Comparison of ENCODE assay signal across 13 mouse cellular contexts in genomic region chr5:151412666-151413463, GRCm38 (mm10). TPM values are rescaled to one million over a fixed set of nuclear protein-coding genes. Genes with fewer than 3 reads are reported as not detected.
DNase-seq lines count a peak whose midpoint lies in the region; ATAC-seq and TF ChIP-seq lines count a peak whose summit lies in the region.
"Had no signal": no experiment of that assay in that cellular context is flagged by ENCODE, and none has a peak within 500 bp of the region (broad histone marks: within the 10 kb centered on the region; RNA-seq: fewer than 3 reads in every experiment).

No protein-coding gene starts in this region.

- no peak overlapping the region for H3K4me2 ChIP-seq in kidney, embryonic 14.5 days (replicated peaks; ENCODE audit: low read depth, low read length)
- no peak overlapping the region for H3K4me2 ChIP-seq in neural tube, embryonic 13.5 days
- H3K4me2 ChIP-seq in embryonic facial prominence, embryonic 14.5 days (ENCODE audit: low read depth, low read length): peak overlapping the region; percentile 24
- peak overlapping the region; percentile 69 for H3K4me2 ChIP-seq in myocyte (ENCODE audit: low read depth)
- no peak overlapping the region for H3K4me2 ChIP-seq in intestine, embryonic 15.5 days (replicated peaks)
- H3K4me2 ChIP-seq: hindbrain, embryonic 14.5 days; limb, embryonic 12.5 days had no signal

- H3K27ac ChIP-seq in kidney, embryonic 14.5 days (ENCODE audit: low read depth, low read length): peak overlapping the region; percentile 1; the same call in 1 of the 2 replicates
- 0 out of 2 replicates have a peak overlapping the region, but pooled peaks have one; percentile 1 for H3K27ac ChIP-seq in neural tube, embryonic 13.5 days (replicated peaks)
- peak overlapping the region; percentile 33 for H3K27ac ChIP-seq in embryonic facial prominence, embryonic 14.5 days (replicated peaks; ENCODE audit: low read depth, low read length)
- no peak overlapping the region for H3K27ac ChIP-seq in intestine, embryonic 15.5 days
- H3K27ac ChIP-seq: hindbrain, embryonic 14.5 days; limb, embryonic 12.5 days had no signal

- no peak overlapping the region for H3K9ac ChIP-seq in kidney, embryonic 14.5 days (ENCODE audit: low read depth, low read length)
- H3K9ac ChIP-seq in neural tube, embryonic 13.5 days: no peak overlapping the region
- H3K9ac ChIP-seq in embryonic facial prominence, embryonic 14.5 days (ENCODE audit: low read depth, low read length): no peak overlapping the region
- no peak overlapping the region for H3K9ac ChIP-seq in intestine, embryonic 15.5 days
- H3K9ac ChIP-seq: hindbrain, embryonic 14.5 days; limb, embryonic 12.5 days had no signal

- no peak overlapping the region for H3ac ChIP-seq in myocyte (ENCODE audit: control insufficient read depth, insufficient read length)

- H3K36me3 ChIP-seq in kidney, embryonic 14.5 days (ENCODE audit: control insufficient read depth, insufficient read depth, low read length): no peaks in the 10 kb centered on the region
- H3K36me3 ChIP-seq in neural tube, embryonic 13.5 days: no peaks in the 10 kb centered on the region
- no peaks in the 10 kb centered on the region for H3K36me3 ChIP-seq in embryonic facial prominence, embryonic 14.5 days (ENCODE audit: control insufficient read depth, insufficient read depth, low read length)
- no peaks in the 10 kb centered on the region for H3K36me3 ChIP-seq in myocyte (ENCODE audit: control insufficient read depth, insufficient read depth)
- H3K36me3 ChIP-seq in intestine, embryonic 15.5 days: no peaks in the 10 kb centered on the region
- H3K36me3 ChIP-seq: limb, embryonic 12.5 days had no signal

- peak; percentile 76; the same call in 1 of the 2 replicates for ATAC-seq in kidney, embryonic 14.5 days (ENCODE audit: low FRiP score, low TSS enrichment)
- ATAC-seq in neural tube, embryonic 13.5 days (ENCODE audit: low read depth): no peak
- no peak for ATAC-seq in embryonic facial prominence, embryonic 14.5 days (ENCODE audit: low read depth)
- ATAC-seq in intestine, embryonic 15.5 days: no peak

- TF ChIP-seq POLR2A in myocyte (IDR thresholded peaks at IDR 0.05; ENCODE audit: insufficient read length, low read depth): no peak

- H3K4me1 ChIP-seq in kidney, embryonic 14.5 days (ENCODE audit: control insufficient read depth, insufficient read depth, low read length): peaks cover 10% of the 10 kb centered on the region; the same call in 1 of the 2 replicates
- peaks cover 31% of the 10 kb centered on the region for H3K4me1 ChIP-seq in neural tube, embryonic 13.5 days (replicated peaks)
- peaks cover 8% of the 10 kb centered on the region; the same call in 1 of the 2 replicates for H3K4me1 ChIP-seq in embryonic facial prominence, embryonic 14.5 days (ENCODE audit: control insufficient read depth, insufficient read depth, low read length)
- peaks cover 6% of the 10 kb centered on the region; the same call in 1 of the 2 replicates for H3K4me1 ChIP-seq in intestine, embryonic 15.5 days (replicated peaks)
- H3K4me1 ChIP-seq: limb, embryonic 12.5 days had no signal

- no peaks in the 10 kb centered on the region for H3K27me3 ChIP-seq in kidney, embryonic 14.5 days (ENCODE audit: control insufficient read depth, insufficient read depth, low read length)
- H3K27me3 ChIP-seq in neural tube, embryonic 13.5 days: no peaks in the 10 kb centered on the region
- H3K27me3 ChIP-seq in embryonic facial prominence, embryonic 14.5 days (replicated peaks; ENCODE audit: control insufficient read depth, insufficient read depth, low read length): no peaks in the 10 kb centered on the region
- no peaks in the 10 kb centered on the region for H3K27me3 ChIP-seq in myocyte (ENCODE audit: control insufficient read depth, insufficient read depth, insufficient read length)
- H3K27me3 ChIP-seq in intestine, embryonic 15.5 days (replicated peaks): no peaks in the 10 kb centered on the region
- H3K27me3 ChIP-seq: limb, embryonic 12.5 days had no signal

- H3K4me3 ChIP-seq in kidney, embryonic 14.5 days (ENCODE audit: low read length): no peak overlapping the region
- H3K4me3 ChIP-seq in neural tube, embryonic 13.5 days: no peak overlapping the region
- no peak overlapping the region for H3K4me3 ChIP-seq in embryonic facial prominence, embryonic 14.5 days (ENCODE audit: low read depth, low read length)
- no peak overlapping the region for H3K4me3 ChIP-seq in myocyte
- no peak overlapping the region for H3K4me3 ChIP-seq in intestine, embryonic 15.5 days (replicated peaks)
- H3K4me3 ChIP-seq: limb, embryonic 12.5 days had no signal

- WGBS in kidney, embryonic 14.5 days: 35% methylated on average over 11 of the region's 11 CpGs
- 53% methylated on average over 11 of the region's 11 CpGs for WGBS in neural tube, embryonic 13.5 days
- 44% methylated on average over 11 of the region's 11 CpGs for WGBS in embryonic facial prominence, embryonic 14.5 days
- 44% methylated on average over 11 of the region's 11 CpGs for WGBS in intestine, embryonic 15.5 days

- no peaks in the 10 kb centered on the region for H3K9me3 ChIP-seq in kidney, embryonic 14.5 days (ENCODE audit: control insufficient read depth, low read length)
- no peaks in the 10 kb centered on the region for H3K9me3 ChIP-seq in neural tube, embryonic 13.5 days
- H3K9me3 ChIP-seq in embryonic facial prominence, embryonic 14.5 days (ENCODE audit: control insufficient read depth, low read length): no peaks in the 10 kb centered on the region
- no peaks in the 10 kb centered on the region for H3K9me3 ChIP-seq in intestine, embryonic 15.5 days
- H3K9me3 ChIP-seq: limb, embryonic 12.5 days had no signal

- H3K79me2 ChIP-seq in myocyte (ENCODE audit: control insufficient read depth, insufficient read depth): no peaks in the 10 kb centered on the region

- DNase-seq in kidney, adult 8-10 months: no peak
- no peak for DNase-seq in neural tube, embryonic 10.5 days (ENCODE audit: extremely low spot score, low spot score)
- peak; percentile 63 for DNase-seq in embryonic facial prominence, embryonic 14.5 days (ENCODE audit: low spot score)
- DNase-seq in ovary, postnatal 36 days (ENCODE audit: low spot score): no peak
- DNase-seq: layer of hippocampus, adult 9-11 months; retina, postnatal 1 day had no signal

TF ChIP-seq in myocyte, 11 proteins besides CTCF, POLR2A, EP300 and RAD21:
- TF ChIP-seq MYOD1 (IDR thresholded peaks at IDR 0.05; ENCODE audit: control insufficient read depth in 1 of 3, insufficient read length in 2 of 3, low read depth in 2 of 3): peak in 1 of 3 experiments; percentile 12
- no peak for TF ChIP-seq TCF12 (IDR thresholded peaks at IDR 0.05; ENCODE audit: insufficient read depth, poor library complexity, severe bottlenecking)

RNA-seq across cellular contexts. Expression of gene Gm42906, which starts 15.1 kb away (rescaled TPM):
- not detected in 2 replicates for polyA plus RNA-seq in kidney, embryonic 14.5 days (2014; fragmentation: Nextera tagmentation; extraction: Ambion mirVana)
- polyA plus RNA-seq in neural tube, embryonic 13.5 days (2015; fragmentation: Nextera tagmentation; extraction: Ambion mirVana): not detected in 2 replicates
- not detected in 2 replicates for polyA plus RNA-seq in embryonic facial prominence, embryonic 14.5 days (2014; fragmentation: Nextera tagmentation; extraction: Ambion mirVana)
- not detected for polyA plus RNA-seq in myocyte (2012; fragmentation: generic; extraction: Trizol)
- not detected in 2 replicates for polyA plus RNA-seq in intestine, embryonic 15.5 days (2015; fragmentation: Nextera tagmentation; extraction: Ambion mirVana)
- polyA plus RNA-seq: cortical plate, adult 2 months; hindbrain, embryonic 14.5 days; limb, embryonic 12.5 days had no signal

Comparison
In these comparisons a context has a peak if more than half of its experiments do, and no peak if none do; other contexts are left out.
1. H3K4me2 ChIP-seq: peak in embryonic facial prominence, embryonic 14.5 days (single experiment) and myocyte (single experiment); none in kidney, embryonic 14.5 days (single experiment), neural tube, embryonic 13.5 days (single experiment) and intestine, embryonic 15.5 days (single experiment).